Mouse (Mus musculus) cerebellum, adult 18-20 months (tissue): ENCODE results near the gene H2al2c.
"Not testable (repeated sequence)": the region's sequence is repeated elsewhere in the genome, so short reads cannot be mapped to it uniquely, and the experiment has no call there.

Experiments
- DNase-seq, 2 experiments: peaks; one replicate each; pipeline ENCODE4 v3.0.0; 2021

H2al2c gene

DNA sequence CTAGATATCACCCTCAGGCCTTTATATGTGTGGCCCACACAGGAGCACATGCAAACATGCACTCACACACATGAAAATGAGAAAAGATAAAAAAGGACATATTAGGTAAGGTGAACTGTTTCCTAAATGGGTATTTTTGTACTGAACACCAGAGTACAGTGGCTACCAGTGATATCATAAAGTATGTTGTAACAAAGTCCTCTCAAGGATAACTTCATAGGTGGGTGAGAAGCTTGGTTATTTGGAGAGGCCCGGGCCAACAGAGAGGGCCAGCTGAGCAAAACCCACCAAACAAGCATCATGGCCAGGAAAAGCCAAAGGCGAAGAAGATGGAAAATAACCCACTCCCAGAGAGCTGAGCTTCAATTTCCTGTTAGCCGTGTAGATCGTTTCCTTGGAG lies at the start of gene H2al2c:
Gene H2al2c, plus strand, starts transcription at position 301 of the 400 bp plus-strand sequence.
- not testable (repeated sequence) for DNase-seq
